Mouse (Mus musculus): ENCODE measurements around the gene Bmp7. TPM values are rescaled to one million over a fixed set of nuclear protein-coding genes. Genes with fewer than 3 reads are reported as not detected.

Gene Bmp7
- polyA plus RNA-seq, 1 experiment from 2014 or later: 16.3 TPM

DNA sequence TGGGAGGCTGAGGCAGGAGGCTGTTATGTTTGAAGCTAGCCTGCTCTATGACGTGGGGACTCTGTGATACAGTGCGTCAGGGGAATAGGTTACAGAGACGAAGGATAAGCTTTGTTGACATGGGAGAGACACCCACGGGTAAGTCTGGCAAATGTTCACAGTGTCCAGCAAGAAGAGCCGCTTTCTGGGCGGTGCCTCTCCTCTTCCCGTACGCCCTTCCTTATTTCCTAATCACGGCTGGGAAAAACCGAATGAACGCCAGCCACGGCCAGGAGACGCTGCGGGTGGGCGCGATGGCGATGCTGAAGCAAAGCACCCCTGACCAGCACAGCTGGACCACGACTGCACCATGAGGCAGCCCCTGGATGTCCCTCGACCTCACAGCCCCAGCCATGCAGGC, 77.7 kb downstream of the Bmp7 start:
- 80% methylated on average over 19 of the region's 19 CpGs for WGBS
- Histone ChIP-seq H3K9me3 (no peaks in the 10 kb centered on the region), H3K36me3 (no peaks in the 10 kb centered on the region), H3K4me1 (peaks cover 13% of the 10 kb centered on the region), H3K9ac (no peak overlapping the region), H3K4me3 (no peak overlapping the region), H3K27ac (no peak overlapping the region), H3K27me3 (replicated peaks) (0 out of 2 replicates have a peak, but pooled peaks cover 8% of the 10 kb centered on the region), H3K4me2 (replicated peaks) (0 out of 2 replicates have a peak overlapping the region, but pooled peaks have one; percentile 33)
- ATAC-seq (ENCODE audit: low FRiP score, low read depth): no peak

DNA sequence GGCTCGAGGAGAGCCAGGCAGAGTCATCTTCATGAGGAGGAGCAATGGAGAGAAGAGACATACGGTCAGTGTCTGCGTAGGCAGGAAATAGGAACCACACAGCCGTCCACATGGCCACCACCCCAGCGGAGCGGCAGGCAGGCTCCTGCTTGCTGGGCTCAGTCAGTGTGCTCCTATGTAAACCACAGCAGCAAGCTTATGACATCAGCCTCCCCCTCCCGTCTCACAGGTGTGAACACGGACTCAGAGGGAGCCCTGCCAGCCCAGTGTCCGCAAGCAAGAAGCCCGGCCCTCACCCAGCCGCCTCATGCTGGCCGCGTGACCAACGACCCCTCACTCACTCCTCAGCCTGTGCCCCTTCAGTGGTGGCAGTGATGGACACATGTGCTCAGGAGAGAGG, 78.5 kb downstream of the Bmp7 start:
- H3K36me3 ChIP-seq: no peaks in the 10 kb centered on the region
- 0 out of 2 replicates have a peak, but pooled peaks cover 7% of the 10 kb centered on the region for H3K27me3 ChIP-seq (replicated peaks)
- no peak overlapping the region for H3K4me3 ChIP-seq
- H3K9me3 ChIP-seq: no peaks in the 10 kb centered on the region
- 83% methylated on average over 14 of the region's 14 CpGs for WGBS
- no peak for ATAC-seq (ENCODE audit: low FRiP score, low read depth)
- H3K9ac ChIP-seq: no peak overlapping the region
- H3K4me1 ChIP-seq: peaks cover 9% of the 10 kb centered on the region
- no peak overlapping the region for H3K27ac ChIP-seq
- no peak overlapping the region for H3K4me2 ChIP-seq (replicated peaks)

DNA sequence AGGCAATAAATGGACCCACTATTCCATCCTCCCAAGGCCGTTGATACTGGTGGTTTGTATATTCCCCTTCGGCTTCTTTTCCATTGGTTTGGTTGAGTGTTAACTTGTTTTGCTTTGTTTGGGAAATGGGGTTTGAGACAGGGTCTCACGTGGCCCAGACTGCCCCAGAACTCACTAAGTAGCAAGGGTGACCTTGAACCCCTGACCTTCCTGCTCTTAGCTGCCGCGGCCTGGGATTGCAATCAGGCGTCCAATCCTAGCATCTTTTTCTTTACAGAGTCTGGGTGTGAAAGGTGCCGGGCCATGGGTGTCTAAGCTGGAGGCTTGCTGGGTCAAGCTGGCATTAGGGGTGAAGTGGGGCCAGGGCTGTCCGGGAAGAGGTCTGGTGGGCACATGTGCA, 79.5 kb downstream of the Bmp7 start:
- Histone ChIP-seq H3K4me1 (peaks cover 9% of the 10 kb centered on the region), H3K4me2 (replicated peaks) (no peak overlapping the region), H3K9me3 (no peaks in the 10 kb centered on the region), H3K36me3 (no peaks in the 10 kb centered on the region), H3K9ac (no peak overlapping the region), H3K4me3 (no peak overlapping the region), H3K27me3 (replicated peaks) (0 out of 2 replicates have a peak, but pooled peaks cover 7% of the 10 kb centered on the region), H3K27ac (no peak overlapping the region)
- WGBS: 87% methylated on average over 8 of the region's 8 CpGs
- no peak for ATAC-seq (ENCODE audit: low FRiP score, low read depth)

DNA sequence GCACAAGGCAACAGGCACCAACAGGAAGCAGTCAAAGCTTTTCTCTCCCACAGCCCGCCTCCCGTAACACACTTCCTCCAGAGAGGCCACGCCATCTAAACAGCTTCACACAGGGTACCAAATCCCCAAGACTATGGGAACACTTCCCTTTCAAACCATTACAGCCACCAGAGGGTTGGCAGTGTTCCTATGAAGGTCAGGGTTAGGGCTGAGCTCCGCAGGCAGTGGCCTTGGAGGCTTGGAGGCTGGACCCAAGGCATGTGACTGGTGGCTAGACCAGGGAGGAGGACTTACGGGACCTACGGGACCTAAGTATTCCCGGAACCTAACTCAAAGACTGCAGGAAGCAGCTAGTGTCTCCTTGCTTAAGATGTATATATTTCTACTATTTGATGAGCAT, 80.0 kb downstream of the Bmp7 start:
- WGBS: 91% methylated on average over 7 of the region's 7 CpGs
- Histone ChIP-seq H3K4me2 (replicated peaks) (no peak overlapping the region), H3K4me3 (no peak overlapping the region), H3K4me1 (peaks cover 9% of the 10 kb centered on the region), H3K9me3 (no peaks in the 10 kb centered on the region), H3K9ac (no peak overlapping the region), H3K27me3 (replicated peaks) (0 out of 2 replicates have a peak, but pooled peaks cover 7% of the 10 kb centered on the region), H3K27ac (no peak overlapping the region), H3K36me3 (no peaks in the 10 kb centered on the region)
- no peak for ATAC-seq (ENCODE audit: low FRiP score, low read depth)

DNA sequence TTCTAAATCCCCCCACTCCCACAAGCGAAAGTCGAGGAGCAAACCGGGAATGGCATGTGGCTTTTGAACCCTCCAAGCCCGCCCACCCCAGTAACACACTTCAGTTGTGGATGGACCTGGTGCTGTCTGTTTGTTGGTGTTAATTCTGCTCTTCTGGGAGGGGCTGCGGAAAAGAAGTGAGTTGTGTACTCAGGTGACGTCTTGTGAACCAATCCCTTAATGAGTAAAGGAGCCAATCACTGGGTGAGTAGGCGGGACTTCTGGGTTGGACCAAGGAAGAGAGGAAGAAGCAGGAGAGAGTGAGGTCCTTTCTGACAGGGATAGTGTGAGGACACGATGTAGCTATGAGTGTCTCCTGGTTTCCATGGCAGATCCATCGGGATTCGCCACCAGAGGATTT, 83.1 kb downstream of the Bmp7 start:
- Histone ChIP-seq H3K27ac (no peak overlapping the region), H3K4me3 (no peak overlapping the region), H3K36me3 (no peaks in the 10 kb centered on the region), H3K9me3 (no peaks in the 10 kb centered on the region), H3K9ac (no peak overlapping the region), H3K27me3 (replicated peaks) (no peaks in the 10 kb centered on the region), H3K4me1 (no peaks in the 10 kb centered on the region), H3K4me2 (replicated peaks) (no peak overlapping the region)
- WGBS: 66% methylated on average over 10 of the region's 10 CpGs
- no peak for ATAC-seq (ENCODE audit: low FRiP score, low read depth)

DNA sequence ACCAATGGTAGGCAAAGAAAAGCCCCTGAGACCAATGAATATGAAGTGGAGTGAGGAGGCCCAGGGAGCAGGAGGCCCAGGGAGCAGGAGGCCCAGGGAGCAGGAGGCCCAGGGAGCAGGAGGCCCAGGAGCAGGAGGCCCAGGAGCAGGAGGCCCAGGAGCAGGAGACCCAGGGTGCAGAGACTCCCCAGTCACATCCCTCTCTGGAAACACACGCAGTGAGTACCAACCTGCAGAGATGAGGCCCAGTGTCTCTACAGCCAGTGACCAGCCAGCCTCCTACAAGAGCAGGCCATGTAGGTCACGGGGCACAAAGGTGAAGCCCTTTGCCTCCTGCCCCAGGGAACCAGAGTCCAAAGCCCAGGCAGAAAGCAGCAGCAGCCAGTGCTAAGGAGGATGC, 83.6 kb downstream of the Bmp7 start:
- Histone ChIP-seq H3K4me3 (no peak overlapping the region), H3K27me3 (replicated peaks) (no peaks in the 10 kb centered on the region), H3K4me1 (no peaks in the 10 kb centered on the region), H3K9me3 (no peaks in the 10 kb centered on the region), H3K36me3 (no peaks in the 10 kb centered on the region), H3K27ac (no peak overlapping the region), H3K9ac (no peak overlapping the region), H3K4me2 (replicated peaks) (no peak overlapping the region)
- WGBS: 64% methylated on average over 2 of the region's 2 CpGs
- no peak for ATAC-seq (ENCODE audit: low FRiP score, low read depth)

DNA sequence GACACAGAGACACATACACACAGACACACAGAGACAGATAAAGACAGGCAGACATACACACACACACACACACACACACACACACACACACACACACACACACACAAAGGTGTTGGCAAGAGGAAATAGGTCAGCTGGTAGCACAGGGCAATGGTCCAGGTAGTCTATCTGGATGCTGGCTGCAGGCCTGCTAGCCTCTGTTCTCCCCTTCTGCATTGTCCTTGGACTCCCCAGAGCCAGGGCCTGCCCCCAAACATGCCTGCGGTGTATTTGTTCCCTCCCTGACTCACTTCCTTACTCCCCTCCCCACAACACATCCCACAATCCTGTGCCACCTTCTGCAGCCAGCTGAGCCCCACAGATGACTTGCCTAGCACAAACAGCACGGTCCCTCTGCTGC, 86.0 kb downstream of the Bmp7 start:
- no peaks in the 10 kb centered on the region for H3K9me3 ChIP-seq
- no peaks in the 10 kb centered on the region for H3K27me3 ChIP-seq (replicated peaks)
- WGBS: 71% methylated on average over 2 of the region's 2 CpGs
- peaks cover 1% of the 10 kb centered on the region; the same call in 1 of the 2 replicates for H3K4me1 ChIP-seq
- H3K27ac ChIP-seq: no peak overlapping the region
- H3K4me2 ChIP-seq (replicated peaks): no peak overlapping the region
- H3K4me3 ChIP-seq: no peak overlapping the region
- H3K9ac ChIP-seq: no peak overlapping the region
- ATAC-seq (ENCODE audit: low FRiP score, low read depth): no peak
- no peaks in the 10 kb centered on the region for H3K36me3 ChIP-seq

DNA sequence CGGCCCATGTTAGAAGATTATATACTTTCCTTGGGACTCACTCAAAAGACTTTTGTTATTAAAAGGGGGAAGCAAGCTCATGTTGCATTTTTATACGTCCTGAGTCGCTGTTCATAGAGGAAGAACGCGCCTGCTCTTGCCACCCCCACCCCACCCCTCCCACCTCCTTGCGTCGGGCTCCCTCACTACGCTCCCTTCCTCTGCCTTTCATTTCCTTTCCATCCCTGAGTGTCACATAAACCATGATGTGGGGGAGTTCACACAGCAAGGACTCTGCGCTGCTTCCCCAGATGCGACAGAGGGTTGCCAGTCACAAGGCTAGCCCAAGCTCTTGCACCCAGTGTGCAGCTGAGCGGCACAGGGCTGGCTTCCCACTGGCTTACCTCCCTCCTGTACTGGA, 88.3 kb downstream of the Bmp7 start:
- no peak for ATAC-seq (ENCODE audit: low FRiP score, low read depth)
- WGBS: 69% methylated on average over 11 of the region's 11 CpGs
- no peak overlapping the region for H3K27ac ChIP-seq

DNA sequence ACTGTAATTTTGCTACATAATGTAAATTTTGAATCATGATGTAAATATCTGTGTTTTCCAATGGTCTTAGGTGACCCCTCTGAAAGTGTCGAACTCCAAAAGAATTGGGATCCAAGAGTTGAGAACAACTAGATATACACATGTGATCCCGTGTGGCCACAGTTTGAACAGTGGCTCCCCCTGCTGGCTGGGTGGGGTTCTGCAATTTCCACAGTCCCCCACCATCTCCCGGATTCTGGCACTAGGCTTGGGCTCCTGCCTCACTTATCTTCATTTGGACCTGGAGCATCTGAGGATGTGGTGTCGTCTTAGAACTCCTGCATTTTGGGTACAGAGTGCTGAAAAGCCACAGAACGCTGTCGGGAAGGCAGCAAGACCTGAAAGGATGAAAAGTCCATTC, 91.9 kb downstream of the Bmp7 start:
- Histone ChIP-seq H3K4me3 (no peak overlapping the region), H3K4me1 (peaks cover 9% of the 10 kb centered on the region; the same call in 1 of the 2 replicates), H3K9ac (no peak overlapping the region), H3K4me2 (replicated peaks) (no peak overlapping the region), H3K27ac (no peak overlapping the region), H3K9me3 (no peaks in the 10 kb centered on the region), H3K27me3 (replicated peaks) (peaks cover 4% of the 10 kb centered on the region; the same call in 1 of the 2 replicates), H3K36me3 (no peaks in the 10 kb centered on the region)
- ATAC-seq (ENCODE audit: low FRiP score, low read depth): no peak
- 59% methylated on average over 6 of the region's 6 CpGs for WGBS

More for the DNA sequence above, 88.3 kb downstream of the Bmp7 start:
- H3K9ac ChIP-seq: no peak overlapping the region
- H3K36me3 ChIP-seq: no peaks in the 10 kb centered on the region
- H3K9me3 ChIP-seq: no peaks in the 10 kb centered on the region
- H3K4me1 ChIP-seq: peaks cover 4% of the 10 kb centered on the region; the same call in 1 of the 2 replicates
- H3K27me3 ChIP-seq (replicated peaks): no peaks in the 10 kb centered on the region
- H3K4me2 ChIP-seq (replicated peaks): no peak overlapping the region
- H3K4me3 ChIP-seq: no peak overlapping the region

DNA sequence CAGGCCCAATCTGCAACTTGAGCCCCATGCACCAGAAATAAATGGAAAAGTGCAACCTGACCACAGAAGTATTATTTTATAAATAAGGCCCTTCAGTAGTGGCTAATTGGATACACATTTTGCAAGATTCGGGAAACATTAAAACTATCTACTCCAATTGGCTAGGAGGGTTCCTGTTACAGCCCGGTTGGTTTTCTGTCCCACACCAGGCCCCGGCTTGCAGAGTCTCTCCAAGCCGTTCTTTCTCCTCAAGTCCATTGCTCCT, 93.9 kb downstream of the Bmp7 start:
- no peaks in the 10 kb centered on the region for H3K9me3 ChIP-seq
- H3K4me3 ChIP-seq: no peak overlapping the region
- WGBS: 72% methylated on average over 4 of the region's 4 CpGs
- H3K27ac ChIP-seq: no peak overlapping the region
- no peaks in the 10 kb centered on the region for H3K36me3 ChIP-seq
- no peak for ATAC-seq (ENCODE audit: low FRiP score, low read depth)
- peaks cover 4% of the 10 kb centered on the region; the same call in 1 of the 2 replicates for H3K27me3 ChIP-seq (replicated peaks)
- peaks cover 10% of the 10 kb centered on the region; the same call in 1 of the 2 replicates for H3K4me1 ChIP-seq
- H3K4me2 ChIP-seq (replicated peaks): no peak overlapping the region
- H3K9ac ChIP-seq: no peak overlapping the region

DNA sequence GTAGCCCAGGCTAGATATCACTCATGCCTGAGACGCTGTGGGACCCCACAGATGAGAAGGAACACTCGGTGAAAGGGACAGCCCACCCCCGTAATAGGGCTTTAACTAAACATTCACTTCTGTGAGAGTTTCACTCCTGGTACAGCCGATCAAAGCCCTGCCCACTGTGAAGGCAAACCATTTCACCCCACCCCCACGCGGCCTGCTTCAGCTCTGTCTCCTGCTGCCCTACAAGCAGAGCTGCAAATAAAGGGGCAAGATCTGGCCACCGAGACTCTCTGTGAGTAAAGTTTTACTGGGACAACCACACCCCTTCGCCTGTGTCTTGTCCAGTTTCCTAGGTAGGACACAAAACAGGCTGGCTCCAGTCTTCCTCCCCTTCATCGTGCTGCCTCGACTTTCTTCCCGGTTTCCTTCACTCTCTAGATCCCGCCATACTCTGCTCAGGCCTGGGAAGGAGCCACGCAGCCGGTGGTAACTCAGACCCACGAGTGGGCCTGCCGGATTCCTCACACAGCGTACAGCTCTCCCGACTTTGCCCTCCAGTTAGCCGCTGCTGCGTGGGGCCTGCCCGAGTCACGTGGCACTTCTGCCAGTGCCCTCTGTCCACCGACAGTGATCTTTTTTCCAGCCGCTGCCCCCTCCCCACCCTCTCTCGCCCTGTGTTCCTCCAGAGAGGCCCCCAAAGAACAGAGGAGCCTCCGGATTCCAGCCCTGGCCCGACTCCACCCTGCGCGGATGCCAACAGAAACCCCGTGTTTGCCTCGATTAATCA, 94.4 kb downstream of the Bmp7 start:
- peaks cover 11% of the 10 kb centered on the region; the same call in 1 of the 2 replicates for H3K4me1 ChIP-seq
- H3K9ac ChIP-seq: no peak overlapping the region
- no peaks in the 10 kb centered on the region for H3K36me3 ChIP-seq
- no peak for ATAC-seq (ENCODE audit: low FRiP score, low read depth)
- H3K4me2 ChIP-seq (replicated peaks): no peak overlapping the region
- WGBS: 64% methylated on average over 31 of the region's 31 CpGs
- no peaks in the 10 kb centered on the region for H3K9me3 ChIP-seq
- H3K27ac ChIP-seq: no peak overlapping the region
- H3K27me3 ChIP-seq (replicated peaks): peaks cover 4% of the 10 kb centered on the region; the same call in 1 of the 2 replicates
- no peak overlapping the region for H3K4me3 ChIP-seq

DNA sequence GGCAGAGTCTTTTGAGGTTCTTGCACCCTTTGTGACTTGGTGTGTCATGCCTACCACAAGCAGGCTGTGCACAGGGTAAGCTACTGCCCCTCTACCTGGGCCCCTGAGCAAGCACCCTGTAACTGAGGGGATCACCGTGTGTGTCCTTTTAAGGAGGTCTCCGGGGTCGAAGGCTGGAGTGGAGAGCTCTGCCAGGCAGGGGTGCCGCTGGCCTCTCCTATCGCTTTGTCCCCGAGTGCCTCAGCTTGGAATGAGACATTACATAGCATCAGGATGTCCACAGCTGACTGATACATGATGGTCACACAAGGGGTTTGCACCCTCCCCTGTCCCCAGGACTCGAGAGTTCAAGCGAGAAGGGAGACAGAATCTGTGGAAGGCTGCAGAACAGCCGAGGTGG, 96.2 kb downstream of the Bmp7 start:
- no peak overlapping the region for H3K27ac ChIP-seq
- H3K4me2 ChIP-seq (replicated peaks): no peak overlapping the region
- no peaks in the 10 kb centered on the region for H3K36me3 ChIP-seq
- WGBS: 84% methylated on average over 9 of the region's 9 CpGs
- ATAC-seq (ENCODE audit: low FRiP score, low read depth): no peak
- H3K4me3 ChIP-seq: no peak overlapping the region; the same call in 1 of the 2 replicates
- no peaks in the 10 kb centered on the region for H3K9me3 ChIP-seq
- peaks cover 4% of the 10 kb centered on the region; the same call in 1 of the 2 replicates for H3K27me3 ChIP-seq (replicated peaks)
- H3K4me1 ChIP-seq: peaks cover 14% of the 10 kb centered on the region; the same call in 1 of the 2 replicates
- H3K9ac ChIP-seq: no peak overlapping the region

DNA sequence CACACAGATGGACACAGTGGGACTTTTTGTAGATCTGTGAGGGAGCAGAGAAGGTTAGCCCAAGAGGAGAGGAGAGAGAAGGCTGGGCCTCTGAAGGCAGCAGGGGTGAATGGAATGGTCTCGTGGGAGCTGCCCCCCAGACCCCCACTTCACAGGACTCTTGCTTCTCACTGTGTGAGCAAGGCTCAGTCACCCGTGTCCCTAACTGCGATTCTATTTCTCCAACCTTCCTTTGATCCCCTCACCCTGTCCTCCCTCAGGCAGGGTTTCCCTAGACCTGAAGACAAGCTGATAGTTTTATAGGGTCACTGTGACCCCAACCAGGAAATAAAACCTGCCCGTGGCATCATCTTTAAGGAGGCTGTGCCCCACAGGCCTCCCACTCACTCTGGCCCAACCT, 97.8 kb downstream of the Bmp7 start:
- Histone ChIP-seq H3K9ac (no peak overlapping the region; the same call in 1 of the 2 replicates), H3K27ac (no peak overlapping the region), H3K36me3 (no peaks in the 10 kb centered on the region), H3K4me1 (peaks cover 14% of the 10 kb centered on the region; the same call in 1 of the 2 replicates), H3K9me3 (no peaks in the 10 kb centered on the region), H3K4me2 (replicated peaks) (no peak overlapping the region), H3K27me3 (replicated peaks) (peaks cover 4% of the 10 kb centered on the region; the same call in 1 of the 2 replicates), H3K4me3 (no peak overlapping the region)
- no peak for ATAC-seq (ENCODE audit: low FRiP score, low read depth)
- 67% methylated on average over 4 of the region's 4 CpGs for WGBS

Measured in neural tube, embryonic 12.5 days (tissue).